In genomic region chr4:99715783-99716416, GRCm38 (mm10) we compare ENCODE assay signal across 7 mouse cellular contexts. TPM values are rescaled to one million over a fixed set of nuclear protein-coding genes. Genes with fewer than 3 reads are reported as not detected.
DNase-seq lines count a peak whose midpoint lies in the region; ATAC-seq and TF ChIP-seq lines count a peak whose summit lies in the region.

No protein-coding gene starts in this region.

- H3K4me2 ChIP-seq in forebrain, embryonic 11.5 days (ENCODE audit: low read depth, low read length, severe bottlenecking) = peak overlapping the region; percentile 80
- H3K4me2 ChIP-seq in liver, embryonic 13.5 days = peak overlapping the region; percentile 80

- H3K9me3 ChIP-seq in E14TG2a.4 (ENCODE audit: low read length) = no peaks in the 10 kb centered on the region
- no peaks in the 10 kb centered on the region for H3K9me3 ChIP-seq in forebrain, embryonic 11.5 days (ENCODE audit: control insufficient read depth, low read length)
- no peaks in the 10 kb centered on the region for H3K9me3 ChIP-seq in liver, embryonic 13.5 days (replicated peaks)

- peak overlapping the region; percentile 55 for H3K4me3 ChIP-seq in C2C12 (ENCODE audit: insufficient read depth, poor library complexity, severe bottlenecking)
- peak overlapping the region; percentile 96 for H3K4me3 ChIP-seq in E14TG2a.4 (replicated peaks; ENCODE audit: low read length)
- H3K4me3 ChIP-seq in forebrain, embryonic 11.5 days (ENCODE audit: low read depth, low read length) = peak overlapping the region; percentile 55
- peak overlapping the region; percentile 74 for H3K4me3 ChIP-seq in liver, embryonic 13.5 days (replicated peaks)

- H3K9ac ChIP-seq in forebrain, embryonic 11.5 days (ENCODE audit: low read length) = peak overlapping the region; percentile 89
- H3K9ac ChIP-seq in liver, embryonic 13.5 days = peak overlapping the region; percentile 89

- peak; percentile 71 for ATAC-seq in forebrain, embryonic 11.5 days (replicated peaks; ENCODE audit: low FRiP score)
- peak; percentile 70 for ATAC-seq in liver, embryonic 13.5 days (ENCODE audit: low read depth)

- H3K27me3 ChIP-seq in C2C12 (ENCODE audit: control insufficient read depth, insufficient read depth, insufficient read length) = no peaks in the 10 kb centered on the region
- H3K27me3 ChIP-seq in E14TG2a.4 (ENCODE audit: insufficient read depth, low read length) = no peaks in the 10 kb centered on the region
- H3K27me3 ChIP-seq in forebrain, embryonic 11.5 days (ENCODE audit: control insufficient read depth, insufficient read depth, low read length) = no peaks in the 10 kb centered on the region
- H3K27me3 ChIP-seq in liver, embryonic 13.5 days = no peaks in the 10 kb centered on the region

- peak overlapping the region; percentile 74 for H3ac ChIP-seq in C2C12 (ENCODE audit: control insufficient read depth, insufficient read length, low read depth)

- TF ChIP-seq CTCF in C2C12 (IDR thresholded peaks at IDR 0.05; ENCODE audit: control insufficient read depth, insufficient read depth, insufficient read length) (no peak), E14TG2a.4 (conservative IDR thresholded peaks at IDR 0.05; ENCODE audit: low read length) (no peak)

- H3K79me2 ChIP-seq in C2C12 (ENCODE audit: control insufficient read depth, insufficient read depth) = peaks cover 9% of the 10 kb centered on the region

- H3K36me3 ChIP-seq in C2C12 (ENCODE audit: control insufficient read depth, insufficient read depth) = peaks cover 16% of the 10 kb centered on the region
- H3K36me3 ChIP-seq in E14TG2a.4 (ENCODE audit: insufficient read depth, low read length) = peaks cover 29% of the 10 kb centered on the region
- no peaks in the 10 kb centered on the region; the same call in 1 of the 2 replicates for H3K36me3 ChIP-seq in forebrain, embryonic 11.5 days (ENCODE audit: control insufficient read depth, insufficient read depth, low read length)
- H3K36me3 ChIP-seq in liver, embryonic 13.5 days = peaks cover 16% of the 10 kb centered on the region

- no peak overlapping the region for H3K27ac ChIP-seq in forebrain, embryonic 11.5 days (ENCODE audit: low read depth, low read length)
- H3K27ac ChIP-seq in liver, embryonic 13.5 days = peak overlapping the region; percentile 71

- peaks cover 16% of the 10 kb centered on the region for H3K4me1 ChIP-seq in E14TG2a.4 (replicated peaks; ENCODE audit: low read depth, low read length)
- H3K4me1 ChIP-seq in forebrain, embryonic 11.5 days (replicated peaks; ENCODE audit: control insufficient read depth, insufficient read depth, low read length) = no peaks in the 10 kb centered on the region
- H3K4me1 ChIP-seq in liver, embryonic 13.5 days (replicated peaks) = peaks cover 27% of the 10 kb centered on the region

- DNase-seq in forebrain, embryonic 11.5 days (ENCODE audit: low spot score) = no peak
- no peak for DNase-seq in liver, embryonic 13.5 days
- DNase-seq in urinary bladder, postnatal 36 days (ENCODE audit: low spot score in 2 of 2) = no peak
- DNase-seq in natural killer cell, adult 2 months (ENCODE audit: low spot score in 2 of 2) = no peak
- no peak for DNase-seq in left cerebral cortex, adult 9 months (ENCODE audit: low spot score in 2 of 2)

- 27% methylated on average over 25 of the region's 25 CpGs for WGBS in forebrain, embryonic 11.5 days
- WGBS in liver, embryonic 13.5 days (ENCODE audit: insufficient replicate concordance) = 12% methylated on average over 25 of the region's 25 CpGs

- H3K79me3 ChIP-seq in C2C12 (ENCODE audit: low read depth) = peaks cover 2% of the 10 kb centered on the region

TF ChIP-seq in C2C12, 6 proteins besides CTCF, POLR2A, EP300 and RAD21:
- no peak for TF ChIP-seq MYOD1 (IDR thresholded peaks at IDR 0.05; ENCODE audit: control insufficient read depth, insufficient read length, low read depth)
- no peak for TF ChIP-seq MAX (IDR thresholded peaks at IDR 0.05)
- TF ChIP-seq MYOG (IDR thresholded peaks at IDR 0.05; ENCODE audit: control insufficient read depth, extremely low read depth, insufficient read length) = no peak
- TF ChIP-seq USF1 (IDR thresholded peaks at IDR 0.05; ENCODE audit: low read depth) = no peak
- TF ChIP-seq FOSL1 (IDR thresholded peaks at IDR 0.05; ENCODE audit: insufficient read depth, low read length, poor library complexity, severe bottlenecking) = no peak
- TF ChIP-seq CEBPB (IDR thresholded peaks at IDR 0.05; ENCODE audit: low read depth) = no peak

RNA-seq across cellular contexts. Expression of gene Alg6, which starts 0.4 kb away (rescaled TPM):
- 5.9 TPM for polyA plus RNA-seq in C2C12 (2012; fragmentation: generic; extraction: Trizol)
- 17.6 TPM in 2 replicates for polyA plus RNA-seq in forebrain, embryonic 11.5 days (2014; fragmentation: Nextera tagmentation; extraction: Ambion mirVana)
- polyA plus RNA-seq in liver, embryonic 13.5 days (2015; fragmentation: Nextera tagmentation; extraction: Ambion mirVana) = 14.5 and 18.5 TPM in 2 replicates

RNA-seq across cellular contexts. Expression of gene Foxd3, which starts 59.8 kb away (rescaled TPM):
- not detected for polyA plus RNA-seq in C2C12 (2012; fragmentation: generic; extraction: Trizol)
- 0.08 TPM in 1 of 2 replicates, not detected in the other for polyA plus RNA-seq in forebrain, embryonic 11.5 days (2014; fragmentation: Nextera tagmentation; extraction: Ambion mirVana)
- not detected in 2 replicates for polyA plus RNA-seq in liver, embryonic 13.5 days (2015; fragmentation: Nextera tagmentation; extraction: Ambion mirVana)
